Mouse (Mus musculus) testis, adult 2 months (tissue): ENCODE data around the gene Abcg5.

ENCODE experiments used
- CTCF ChIP-seq: fragments of 200-500 bp; IDR thresholded peaks from 2 replicates; pipeline ENCODE4 v1.5.1; 2012; ENCODE audit warnings: low read depth, mild to moderate bottlenecking, inconsistent platforms, low read length, moderate library complexity; ENCODE audit not compliant: control insufficient read depth, insufficient read depth, insufficient replicate concordance
- POLR2A ChIP-seq: fragments of 200-500 bp; IDR thresholded peaks from 2 replicates; pipeline ENCODE4 v1.6.1; 2012; ENCODE audit warnings: low read depth, mild to moderate bottlenecking, inconsistent platforms, low read length, moderate library complexity; ENCODE audit not compliant: control insufficient read depth

GRCm38 (mm10) chr17:84685286-84685685 lies 2.5 kb upstream of the Abcg5 start:
- TF ChIP-seq POLR2A (no peak), CTCF (no peak)
